ENCODE assay signal across 12 mouse cellular contexts in the genomic region with DNA sequence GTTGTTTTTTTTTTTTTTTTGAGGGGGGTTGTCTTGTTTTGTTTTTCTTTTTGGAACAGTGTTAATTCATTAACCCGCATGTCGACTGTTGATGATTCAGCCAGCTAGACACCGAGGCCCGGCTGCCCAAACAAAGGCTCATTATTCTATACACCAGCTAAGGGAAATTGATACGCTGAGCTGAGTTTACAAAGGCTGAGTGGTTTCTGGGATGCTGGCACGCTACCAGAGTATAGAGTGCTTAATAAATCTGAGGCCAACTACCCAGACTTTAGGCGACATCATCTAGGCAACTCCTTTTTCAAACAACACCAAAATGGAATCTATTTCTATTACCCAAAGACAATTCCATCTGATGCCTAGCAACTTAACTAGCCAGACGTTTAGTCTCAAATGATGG. TPM values are rescaled to one million over a fixed set of nuclear protein-coding genes. Genes with fewer than 3 reads are reported as not detected.
DNase-seq lines count a peak whose midpoint lies in the region; ATAC-seq and TF ChIP-seq lines count a peak whose summit lies in the region.
"Had no signal": no experiment of that assay in that cellular context is flagged by ENCODE, and none has a peak within 500 bp of the region (broad histone marks: within the 10 kb centered on the region; RNA-seq: fewer than 3 reads in every experiment).

No protein-coding gene starts in this region.

- WGBS in kidney, embryonic 15.5 days: 16% methylated on average over 8 of the region's 8 CpGs
- 15% methylated on average over 8 of the region's 8 CpGs for WGBS in midbrain, embryonic 13.5 days
- 20% methylated on average over 8 of the region's 8 CpGs for WGBS in midbrain, embryonic 15.5 days
- 9% methylated on average over 8 of the region's 8 CpGs for WGBS in stomach, postnatal 0 days

- no peak for TF ChIP-seq CTCF in embryonic fibroblast, embryonic 13.5 days (IDR thresholded peaks at IDR 0.05; ENCODE audit: borderline replicate concordance, insufficient read depth, low read length)
- no peak for TF ChIP-seq CTCF in stomach, postnatal 0 days (IDR thresholded peaks at IDR 0.05; ENCODE audit: low read depth)

- 0 out of 2 replicates have a peak overlapping the region, but pooled peaks have one; percentile 4 for H3K4me2 ChIP-seq in kidney, embryonic 15.5 days
- no peak overlapping the region for H3K4me2 ChIP-seq in midbrain, embryonic 13.5 days (replicated peaks)
- H3K4me2 ChIP-seq in midbrain, embryonic 15.5 days: no peak overlapping the region
- no peak overlapping the region for H3K4me2 ChIP-seq in stomach, postnatal 0 days (replicated peaks; ENCODE audit: low read depth)

- no peak for DNase-seq in kidney, adult 11 months
- peak; percentile 69 for DNase-seq in stomach, postnatal 0 days (ENCODE audit: low spot score)
- no peak for DNase-seq in cerebellum, postnatal 10 days
- no peak for DNase-seq in cerebellum, adult 8-10 months
- DNase-seq: cerebellum, adult 18-20 months; heart, postnatal 36 days; lung, adult 2 months; thymus, postnatal 36 days had no signal

- H3K36me3 ChIP-seq in kidney, embryonic 15.5 days: no peaks in the 10 kb centered on the region
- H3K36me3 ChIP-seq in midbrain, embryonic 13.5 days: no peaks in the 10 kb centered on the region
- H3K36me3 ChIP-seq in midbrain, embryonic 15.5 days (replicated peaks): no peaks in the 10 kb centered on the region
- no peaks in the 10 kb centered on the region for H3K36me3 ChIP-seq in stomach, postnatal 0 days (ENCODE audit: control insufficient read depth, insufficient read depth, low read length)

- peak overlapping the region; percentile 61 for H3K27ac ChIP-seq in kidney, embryonic 15.5 days
- H3K27ac ChIP-seq in midbrain, embryonic 13.5 days: peak overlapping the region; percentile 64
- no peak overlapping the region for H3K27ac ChIP-seq in midbrain, embryonic 15.5 days
- H3K27ac ChIP-seq in embryonic fibroblast, embryonic 13.5 days (ENCODE audit: insufficient read depth, low read length): peak overlapping the region; percentile 1; the same call in 1 of the 2 replicates
- no peak overlapping the region; the same call in 1 of the 2 replicates for H3K27ac ChIP-seq in stomach, postnatal 0 days (replicated peaks)

- no peak for TF ChIP-seq EP300 in stomach, postnatal 0 days (optimal IDR thresholded peaks at IDR 0.05)

- TF ChIP-seq POLR2A in embryonic fibroblast, embryonic 13.5 days (IDR thresholded peaks at IDR 0.05; ENCODE audit: low read depth, low read length): no peak

- H3K27me3 ChIP-seq in kidney, embryonic 15.5 days: no peaks in the 10 kb centered on the region
- H3K27me3 ChIP-seq in midbrain, embryonic 13.5 days: no peaks in the 10 kb centered on the region
- H3K27me3 ChIP-seq in midbrain, embryonic 15.5 days (replicated peaks): no peaks in the 10 kb centered on the region
- H3K27me3 ChIP-seq in stomach, postnatal 0 days (ENCODE audit: control insufficient read depth, insufficient read depth, low read length): no peaks in the 10 kb centered on the region

- peaks cover 21% of the 10 kb centered on the region for H3K4me1 ChIP-seq in kidney, embryonic 15.5 days
- H3K4me1 ChIP-seq in midbrain, embryonic 13.5 days (replicated peaks): peaks cover 9% of the 10 kb centered on the region
- no peaks in the 10 kb centered on the region for H3K4me1 ChIP-seq in midbrain, embryonic 15.5 days
- no peaks in the 10 kb centered on the region for H3K4me1 ChIP-seq in embryonic fibroblast, embryonic 13.5 days (ENCODE audit: control insufficient read depth, insufficient read depth, low read length)
- 0 out of 2 replicates have a peak, but pooled peaks cover 2% of the 10 kb centered on the region for H3K4me1 ChIP-seq in stomach, postnatal 0 days (replicated peaks; ENCODE audit: control insufficient read depth, insufficient read depth)

- no peak overlapping the region for H3K9ac ChIP-seq in kidney, embryonic 15.5 days
- H3K9ac ChIP-seq in midbrain, embryonic 13.5 days (replicated peaks): no peak overlapping the region
- H3K9ac ChIP-seq in midbrain, embryonic 15.5 days: no peak overlapping the region
- H3K9ac ChIP-seq in stomach, postnatal 0 days (ENCODE audit: low read length): no peak overlapping the region

- H3K4me3 ChIP-seq in kidney, embryonic 15.5 days (replicated peaks): no peak overlapping the region
- no peak overlapping the region for H3K4me3 ChIP-seq in midbrain, embryonic 13.5 days (replicated peaks)
- no peak overlapping the region for H3K4me3 ChIP-seq in midbrain, embryonic 15.5 days
- H3K4me3 ChIP-seq in embryonic fibroblast, embryonic 13.5 days (ENCODE audit: insufficient read depth, low read length): no peak overlapping the region
- no peak overlapping the region for H3K4me3 ChIP-seq in stomach, postnatal 0 days (ENCODE audit: low read depth, low read length)

- no peaks in the 10 kb centered on the region for H3K9me3 ChIP-seq in kidney, embryonic 15.5 days (replicated peaks)
- H3K9me3 ChIP-seq in midbrain, embryonic 13.5 days: no peaks in the 10 kb centered on the region
- H3K9me3 ChIP-seq in midbrain, embryonic 15.5 days: no peaks in the 10 kb centered on the region
- no peaks in the 10 kb centered on the region for H3K9me3 ChIP-seq in stomach, postnatal 0 days (ENCODE audit: control insufficient read depth, low read length)

- ATAC-seq in kidney, embryonic 15.5 days (replicated peaks; ENCODE audit: low FRiP score): 0 out of 2 replicates have a peak, but pooled peaks have one; percentile 49
- ATAC-seq in midbrain, embryonic 13.5 days: peak; percentile 53; the same call in 1 of the 2 replicates
- ATAC-seq in midbrain, embryonic 15.5 days (replicated peaks): no peak
- 0 out of 2 replicates have a peak, but pooled peaks have one; percentile 43 for ATAC-seq in stomach, postnatal 0 days (ENCODE audit: low FRiP score, low TSS enrichment)

RNA-seq across cellular contexts. Expression of a gene that starts 13.9 kb away (rescaled TPM):
- 10.1 and 10.4 TPM in 2 replicates for polyA plus RNA-seq in kidney, embryonic 15.5 days (2015; fragmentation: Nextera tagmentation; extraction: Ambion mirVana)
- polyA plus RNA-seq in midbrain, embryonic 13.5 days (2015; fragmentation: Nextera tagmentation; extraction: Ambion mirVana): 8.5 and 10.2 TPM in 2 replicates
- polyA plus RNA-seq in midbrain, embryonic 15.5 days (2015; fragmentation: Nextera tagmentation; extraction: Ambion mirVana): 6.6 and 6.8 TPM in 2 replicates
- polyA plus RNA-seq in embryonic fibroblast, embryonic 13.5 days (2011; ENCODE audit: insufficient read length, low read depth, missing spikeins): 10.2 and 10.4 TPM in 2 replicates
- 3.9 and 4.0 TPM in 2 replicates for polyA plus RNA-seq in stomach, postnatal 0 days (2015; fragmentation: Nextera tagmentation; extraction: Ambion mirVana)

Comparison
In these comparisons a context has a peak if more than half of its experiments do, and no peak if none do; other contexts are left out.
1. H3K27ac ChIP-seq: peak in kidney, embryonic 15.5 days (single experiment), midbrain, embryonic 13.5 days (single experiment) and embryonic fibroblast, embryonic 13.5 days (single experiment); none in midbrain, embryonic 15.5 days (single experiment) and stomach, postnatal 0 days (single experiment).